8 mouse cellular contexts compared by ENCODE assay signal in the genomic region with DNA sequence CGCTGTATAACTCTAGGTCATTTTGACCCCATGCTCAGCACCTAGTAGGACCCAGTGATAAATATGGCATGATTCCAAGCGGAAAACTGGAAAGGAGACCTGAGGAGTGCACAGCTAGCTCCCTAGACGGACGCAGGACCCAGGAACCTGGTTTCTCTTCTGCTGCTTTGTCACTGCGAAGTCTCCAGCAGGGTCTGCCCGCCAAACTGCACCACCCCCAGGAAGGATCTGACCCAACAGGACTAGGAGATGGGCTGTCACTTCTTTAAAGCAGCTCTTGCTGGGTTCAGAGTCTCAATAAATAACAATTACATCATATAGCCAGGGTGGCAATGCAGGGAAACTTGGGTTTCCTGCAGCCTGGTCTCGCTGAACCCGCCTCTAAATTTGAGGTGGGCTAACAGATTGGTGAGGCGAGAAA. TPM values are rescaled to one million over a fixed set of nuclear protein-coding genes. Genes with fewer than 3 reads are reported as not detected.
A peak's percentile ranks its signal among the peaks of the same experiment; 100 is the strongest.
DNase-seq lines count a peak whose midpoint lies in the region; ATAC-seq and TF ChIP-seq lines count a peak whose summit lies in the region.

A gene (minus strand): TSS at position 157 of the 421 bp plus-strand sequence.

- H3K4me2 ChIP-seq in heart, embryonic 12.5 days, result peak within 1 kb of the TSS; percentile 79
- peak within 1 kb of the TSS; percentile 65 for H3K4me2 ChIP-seq in kidney, postnatal 0 days (ENCODE audit: low read length)
- H3K4me2 ChIP-seq in midbrain, postnatal 0 days (ENCODE audit: low read depth, low read length, poor library complexity, severe bottlenecking), result peak within 1 kb of the TSS; percentile 53

- peaks cover 11% of the 10 kb centered on the region for H3K79me2 ChIP-seq in liver, adult 2 months (ENCODE audit: control insufficient read depth, insufficient read depth, low read length)

- no peaks in the 10 kb centered on the region for H3K9me3 ChIP-seq in E14TG2a.4 (ENCODE audit: low read length)
- H3K9me3 ChIP-seq in erythroblast, embryonic 14.5 days (ENCODE audit: control insufficient read depth, low read length), result no peaks in the 10 kb centered on the region
- no peaks in the 10 kb centered on the region for H3K9me3 ChIP-seq in heart, embryonic 12.5 days (replicated peaks)
- H3K9me3 ChIP-seq in kidney, postnatal 0 days (replicated peaks; ENCODE audit: low read length), result no peaks in the 10 kb centered on the region
- no peaks in the 10 kb centered on the region for H3K9me3 ChIP-seq in midbrain, postnatal 0 days (ENCODE audit: low read length)

- peak within 1 kb of the TSS; percentile 99 for H3K27ac ChIP-seq in heart, embryonic 12.5 days (ENCODE audit: poor library complexity, severe bottlenecking)
- H3K27ac ChIP-seq in kidney, postnatal 0 days, result peak within 1 kb of the TSS; percentile 99
- H3K27ac ChIP-seq in liver, adult 2 months (replicated peaks; ENCODE audit: insufficient read depth, low read depth, low read length), result peak within 1 kb of the TSS; percentile 95
- peak within 1 kb of the TSS; percentile 91 for H3K27ac ChIP-seq in midbrain, postnatal 0 days (ENCODE audit: low read depth, low read length)
- peak within 1 kb of the TSS; percentile 74 for H3K27ac ChIP-seq in thymus, adult 2 months (ENCODE audit: control insufficient read depth, insufficient read depth, low read length)

- 0 out of 2 replicates have a peak, but pooled peaks have one; percentile 16 for TF ChIP-seq POLR2A in liver, adult 2 months (IDR thresholded peaks at IDR 0.05; ENCODE audit: extremely low read depth, insufficient read depth, low read length)
- TF ChIP-seq POLR2A in thymus, adult 2 months (IDR thresholded peaks at IDR 0.05; ENCODE audit: control insufficient read depth, extremely low read depth, insufficient read depth, low read length, poor library complexity), result no peak

- H3K27me3 ChIP-seq in E14TG2a.4 (ENCODE audit: insufficient read depth, low read length), result peaks cover 42% of the 10 kb centered on the region
- H3K27me3 ChIP-seq in erythroblast, embryonic 14.5 days (ENCODE audit: control insufficient read depth), result peaks cover 17% of the 10 kb centered on the region
- H3K27me3 ChIP-seq in heart, embryonic 12.5 days (replicated peaks), result no peaks in the 10 kb centered on the region
- no peaks in the 10 kb centered on the region for H3K27me3 ChIP-seq in kidney, postnatal 0 days (ENCODE audit: insufficient read depth, low read length)
- H3K27me3 ChIP-seq in liver, adult 2 months (ENCODE audit: control insufficient read depth, insufficient read depth, low read length), result no peaks in the 10 kb centered on the region
- H3K27me3 ChIP-seq in midbrain, postnatal 0 days (ENCODE audit: insufficient read depth, low read length), result no peaks in the 10 kb centered on the region
- no peaks in the 10 kb centered on the region for H3K27me3 ChIP-seq in thymus, adult 2 months (ENCODE audit: control insufficient read depth, insufficient read depth, low read length)

- no peaks in the 10 kb centered on the region for H3K36me3 ChIP-seq in E14TG2a.4 (ENCODE audit: insufficient read depth, low read length)
- H3K36me3 ChIP-seq in erythroblast, embryonic 14.5 days (ENCODE audit: control insufficient read depth), result peaks cover 6% of the 10 kb centered on the region
- H3K36me3 ChIP-seq in heart, embryonic 12.5 days, result no peaks in the 10 kb centered on the region
- H3K36me3 ChIP-seq in kidney, postnatal 0 days (ENCODE audit: insufficient read depth, low read length), result no peaks in the 10 kb centered on the region
- H3K36me3 ChIP-seq in liver, adult 2 months (ENCODE audit: control insufficient read depth, insufficient read depth, low read length), result no peaks in the 10 kb centered on the region
- H3K36me3 ChIP-seq in midbrain, postnatal 0 days (ENCODE audit: insufficient read depth, low read length), result no peaks in the 10 kb centered on the region
- H3K36me3 ChIP-seq in thymus, adult 2 months (ENCODE audit: control insufficient read depth, insufficient read depth, low read length), result no peaks in the 10 kb centered on the region

- ATAC-seq in heart, embryonic 12.5 days (ENCODE audit: insufficient number of reproducible peaks, low FRiP score), result peak; percentile 37
- peak; percentile 31 for ATAC-seq in kidney, postnatal 0 days (replicated peaks; ENCODE audit: low FRiP score, low read depth)
- ATAC-seq in midbrain, postnatal 0 days (ENCODE audit: low FRiP score), result peak; percentile 56

- no peak for TF ChIP-seq CTCF in E14TG2a.4 (conservative IDR thresholded peaks at IDR 0.05; ENCODE audit: low read length)
- TF ChIP-seq CTCF in kidney, postnatal 0 days (IDR thresholded peaks at IDR 0.05; ENCODE audit: low read depth), result no peak; the same call in 1 of the 2 replicates
- TF ChIP-seq CTCF in liver, adult 2 months (IDR thresholded peaks at IDR 0.05; ENCODE audit: low read depth, low read length), result 0 out of 2 replicates have a peak, but pooled peaks have one; percentile 20
- TF ChIP-seq CTCF in midbrain, postnatal 0 days (IDR thresholded peaks at IDR 0.05), result peak; percentile 25; the same call in 1 of the 2 replicates
- no peak for TF ChIP-seq CTCF in thymus, adult 2 months (IDR thresholded peaks at IDR 0.05; ENCODE audit: borderline replicate concordance, control insufficient read depth, extremely low read depth, insufficient read depth, low read length, poor library complexity)

- peak; percentile 61 to 72 for DNase-seq in adrenal gland, postnatal 36 days
- peak; percentile 83 for DNase-seq in kidney, postnatal 0 days (ENCODE audit: low spot score)
- peak; percentile 56 for DNase-seq in liver, adult 2 months (ENCODE audit: extremely low read depth, low read depth, low spot score)
- peak; percentile 70 for DNase-seq in midbrain, postnatal 0 days (ENCODE audit: low spot score)
- peak; percentile 51 for DNase-seq in thymus, adult 2 months

- H3K4me3 ChIP-seq in E14TG2a.4 (replicated peaks; ENCODE audit: low read length), result peak within 1 kb of the TSS; percentile 89
- peak within 1 kb of the TSS; percentile 89 for H3K4me3 ChIP-seq in erythroblast, embryonic 14.5 days (replicated peaks)
- H3K4me3 ChIP-seq in heart, embryonic 12.5 days, result peak within 1 kb of the TSS; percentile 95
- peak within 1 kb of the TSS; percentile 97 for H3K4me3 ChIP-seq in kidney, postnatal 0 days (replicated peaks; ENCODE audit: low read depth, low read length)
- peak within 1 kb of the TSS; percentile 76 for H3K4me3 ChIP-seq in liver, adult 2 months (ENCODE audit: insufficient read depth, low read depth, low read length)
- peak within 1 kb of the TSS; percentile 89 for H3K4me3 ChIP-seq in midbrain, postnatal 0 days (ENCODE audit: low read depth, low read length)
- H3K4me3 ChIP-seq in thymus, adult 2 months (ENCODE audit: control insufficient read depth, insufficient read depth, low read length), result peak within 1 kb of the TSS; percentile 70

- H3K4me1 ChIP-seq in E14TG2a.4 (replicated peaks; ENCODE audit: low read depth, low read length), result peaks cover 8% of the 10 kb centered on the region; the same call in 1 of the 2 replicates
- peaks cover 36% of the 10 kb centered on the region for H3K4me1 ChIP-seq in erythroblast, embryonic 14.5 days (ENCODE audit: control insufficient read depth)
- H3K4me1 ChIP-seq in heart, embryonic 12.5 days (replicated peaks), result peaks cover 20% of the 10 kb centered on the region
- peaks cover 9% of the 10 kb centered on the region for H3K4me1 ChIP-seq in kidney, postnatal 0 days (replicated peaks; ENCODE audit: insufficient read depth, low read length)
- peaks cover 8% of the 10 kb centered on the region; the same call in 1 of the 2 replicates for H3K4me1 ChIP-seq in liver, adult 2 months (ENCODE audit: control insufficient read depth, insufficient read depth, low read length)
- H3K4me1 ChIP-seq in midbrain, postnatal 0 days (ENCODE audit: insufficient read depth, low read length), result no peaks in the 10 kb centered on the region
- peaks cover 5% of the 10 kb centered on the region for H3K4me1 ChIP-seq in thymus, adult 2 months (replicated peaks; ENCODE audit: control insufficient read depth, insufficient read depth, low read length)

- under 1% methylated on average over 9 of the region's 9 CpGs for WGBS in heart, embryonic 12.5 days
- WGBS in kidney, postnatal 0 days, result under 1% methylated on average over 9 of the region's 9 CpGs
- 0% methylated on average over 9 of the region's 9 CpGs for WGBS in liver, adult 2 months
- WGBS in midbrain, postnatal 0 days, result under 1% methylated on average over 9 of the region's 9 CpGs
- WGBS in thymus, adult 2 months, result under 1% methylated on average over 9 of the region's 9 CpGs

- H3K9ac ChIP-seq in heart, embryonic 12.5 days, result peak within 1 kb of the TSS; percentile 99
- peak within 1 kb of the TSS; percentile 96 for H3K9ac ChIP-seq in kidney, postnatal 0 days (ENCODE audit: low read depth, low read length)
- H3K9ac ChIP-seq in liver, adult 2 months (ENCODE audit: low read depth, low read length), result peak within 1 kb of the TSS; percentile 99
- peak within 1 kb of the TSS; percentile 87 for H3K9ac ChIP-seq in midbrain, postnatal 0 days (replicated peaks; ENCODE audit: low read length, poor library complexity, severe bottlenecking)

RNA-seq across cellular contexts. Expression of the gene that starts here (rescaled TPM):
- 10 to 100 TPM; 76.2 to 98.8 TPM for total RNA-seq in adrenal gland, postnatal 36 days (2021)
- polyA plus RNA-seq in erythroblast, embryonic 14.5 days (2012), result 0.55 and 0.77 TPM in 2 replicates
- polyA plus RNA-seq in heart, embryonic 12.5 days (2016; fragmentation: Nextera tagmentation; extraction: Ambion mirVana), result 28.5 and 29.6 TPM in 2 replicates
- 33.7 and 36.4 TPM in 2 replicates for polyA plus RNA-seq in kidney, postnatal 0 days (2015; fragmentation: Nextera tagmentation; extraction: Ambion mirVana)
- 8.9 and 13.7 TPM in 2 replicates for total RNA-seq in liver, adult 2 months (2014; rRNA removed)
- 2.9 and 3.7 TPM in 2 replicates for polyA plus RNA-seq in liver, adult 2 months (2012; rRNA removed)
- total RNA-seq in midbrain, postnatal 0 days (2014; rRNA removed), result 33.7 and 55.8 TPM in 2 replicates
- polyA plus RNA-seq in midbrain, postnatal 0 days (2015; fragmentation: Nextera tagmentation; extraction: Ambion mirVana), result 27.2 and 29.5 TPM in 2 replicates
- 23.7 and 44.1 TPM in 2 replicates for polyA plus RNA-seq in thymus, adult 2 months (2012; rRNA removed)

Comparison
In these comparisons a context has a peak if more than half of its experiments do, and no peak if none do; other contexts are left out.
1. Peak in every context shown above with its lines: DNase-seq, ATAC-seq, H3K4me3 ChIP-seq and H3K27ac ChIP-seq.
2. CTCF ChIP-seq: peak in liver, adult 2 months (single experiment) and midbrain, postnatal 0 days (single experiment); none in E14TG2a.4 (single experiment), kidney, postnatal 0 days (single experiment) and thymus, adult 2 months (single experiment).